Comparison of ENCODE assay signal across 9 mouse cellular contexts in genomic region chr11:75487496-75487895, GRCm38 (mm10). TPM values are rescaled to one million over a fixed set of nuclear protein-coding genes. Genes with fewer than 3 reads are reported as not detected.
DNase-seq lines count a peak whose midpoint lies in the region; ATAC-seq and TF ChIP-seq lines count a peak whose summit lies in the region.
"Had no signal": no experiment of that assay in that cellular context is flagged by ENCODE, and none has a peak within 500 bp of the region (broad histone marks: within the 10 kb centered on the region; RNA-seq: fewer than 3 reads in every experiment).

No protein-coding gene starts in this region.

- no peaks in the 10 kb centered on the region for H3K9me3 ChIP-seq in erythroblast, embryonic 14.5 days (ENCODE audit: control insufficient read depth, low read length)
- no peaks in the 10 kb centered on the region for H3K9me3 ChIP-seq in limb, embryonic 15.5 days

- H3K27ac ChIP-seq in spleen, adult 2 months (ENCODE audit: insufficient read depth, low read length) = no peak overlapping the region
- H3K27ac ChIP-seq in limb, embryonic 15.5 days = no peak overlapping the region

- TF ChIP-seq POLR2A in spleen, adult 2 months (IDR thresholded peaks at IDR 0.05; ENCODE audit: low read depth, low read length) = no peak

- no peak for TF ChIP-seq CTCF in spleen, adult 2 months (IDR thresholded peaks at IDR 0.05; ENCODE audit: extremely low read depth, insufficient read depth, insufficient read length, insufficient replicate concordance)

- no peak for ATAC-seq in erythroblast, adult 5-6 weeks (replicated peaks; ENCODE audit: low FRiP score, poor library complexity, severe bottlenecking)
- no peak for ATAC-seq in limb, embryonic 15.5 days (ENCODE audit: insufficient number of reproducible peaks, low FRiP score, low TSS enrichment, low read depth)

- peaks cover 49% of the 10 kb centered on the region for H3K36me3 ChIP-seq in erythroblast, embryonic 14.5 days (ENCODE audit: control insufficient read depth)
- H3K36me3 ChIP-seq in spleen, adult 2 months (ENCODE audit: control insufficient read depth, insufficient read depth, low read length) = peaks cover 27% of the 10 kb centered on the region
- peaks cover 34% of the 10 kb centered on the region for H3K36me3 ChIP-seq in limb, embryonic 15.5 days

- H3K4me2 ChIP-seq in limb, embryonic 15.5 days = peak overlapping the region; percentile 82

- peak overlapping the region; percentile 95 for H3K9ac ChIP-seq in limb, embryonic 15.5 days

- DNase-seq in spleen, adult 2 months (ENCODE audit: low read depth in 1 of 2, low spot score in 2 of 2) = no peak
- no peak for DNase-seq in spleen, adult 18-20 months
- DNase-seq in right cerebral cortex, postnatal 36 days (ENCODE audit: low spot score in 2 of 2) = no peak
- no peak for DNase-seq in ovary, postnatal 14 days (ENCODE audit: low spot score)
- no peak for DNase-seq in cerebellum, adult 11-12 months
- DNase-seq: right cerebral cortex, postnatal 25 days had no signal

- H3K4me1 ChIP-seq in erythroblast, embryonic 14.5 days (ENCODE audit: control insufficient read depth) = peaks cover 26% of the 10 kb centered on the region
- H3K4me1 ChIP-seq in spleen, adult 2 months (ENCODE audit: control insufficient read depth, insufficient read depth, insufficient read length) = peaks cover 2% of the 10 kb centered on the region; the same call in 1 of the 2 replicates
- peaks cover 8% of the 10 kb centered on the region for H3K4me1 ChIP-seq in limb, embryonic 15.5 days

- peaks cover 21% of the 10 kb centered on the region for H3K27me3 ChIP-seq in erythroblast, embryonic 14.5 days (ENCODE audit: control insufficient read depth)
- H3K27me3 ChIP-seq in spleen, adult 2 months (ENCODE audit: control insufficient read depth, insufficient read depth, low read length) = no peaks in the 10 kb centered on the region
- H3K27me3 ChIP-seq in limb, embryonic 15.5 days = peaks cover 3% of the 10 kb centered on the region; the same call in 1 of the 2 replicates

- H3K4me3 ChIP-seq in erythroblast, embryonic 14.5 days (replicated peaks) = peak overlapping the region; percentile 100
- H3K4me3 ChIP-seq in spleen, adult 2 months (ENCODE audit: extremely low read depth, insufficient read depth, insufficient read length) = peak overlapping the region; percentile 97; the same call in 1 of the 2 replicates
- H3K4me3 ChIP-seq in limb, embryonic 15.5 days = peak overlapping the region; percentile 90

- 27% methylated on average over 6 of the region's 6 CpGs for WGBS in spleen, adult 2 months
- WGBS in limb, embryonic 15.5 days = 34% methylated on average over 6 of the region's 6 CpGs

RNA-seq across cellular contexts. Expression of gene Prpf8, which starts 0.9 kb away (rescaled TPM):
- polyA plus RNA-seq in erythroblast, embryonic 14.5 days (2012) = 2.2 and 4.5 TPM in 2 replicates
- total RNA-seq in erythroblast, adult 5-6 weeks (2015; ENCODE audit: low replicate concordance) = 42.3 and 43.5 TPM in 2 replicates
- total RNA-seq in erythroblast, adult 5-6 weeks (2017; ENCODE audit: low replicate concordance) = 26.5 and 27.0 TPM in 2 replicates
- polyA plus RNA-seq in spleen, adult 2 months (2012; rRNA removed) = 64.2 and 72.8 TPM in 2 replicates
- 44.4 and 49.5 TPM in 2 replicates for polyA plus RNA-seq in limb, embryonic 15.5 days (2015; fragmentation: Nextera tagmentation; extraction: Ambion mirVana)

RNA-seq across cellular contexts. Expression of gene Rilp, which starts 22.4 kb away (rescaled TPM):
- 0.10 TPM in 1 of 2 replicates, not detected in the other for polyA plus RNA-seq in erythroblast, embryonic 14.5 days (2012)
- total RNA-seq in erythroblast, adult 5-6 weeks (2015; ENCODE audit: low replicate concordance) = not detected in 2 replicates
- total RNA-seq in erythroblast, adult 5-6 weeks (2017; ENCODE audit: low replicate concordance) = not detected in 2 replicates
- 1.1 and 1.6 TPM in 2 replicates for polyA plus RNA-seq in spleen, adult 2 months (2012; rRNA removed)
- polyA plus RNA-seq in limb, embryonic 15.5 days (2015; fragmentation: Nextera tagmentation; extraction: Ambion mirVana) = 0.45 and 0.73 TPM in 2 replicates

RNA-seq across cellular contexts. Expression of gene Scarf1, which starts 25.8 kb away (rescaled TPM):
- polyA plus RNA-seq in erythroblast, embryonic 14.5 days (2012) = 0.04 and 0.06 TPM in 2 replicates
- 0.42 TPM in 1 of 2 replicates, not detected in the other for total RNA-seq in erythroblast, adult 5-6 weeks (2015; ENCODE audit: low replicate concordance)
- total RNA-seq in erythroblast, adult 5-6 weeks (2017; ENCODE audit: low replicate concordance) = 0.42 and 1.4 TPM in 2 replicates
- polyA plus RNA-seq in spleen, adult 2 months (2012; rRNA removed) = 11.5 and 13.5 TPM in 2 replicates
- 7.1 and 8.2 TPM in 2 replicates for polyA plus RNA-seq in limb, embryonic 15.5 days (2015; fragmentation: Nextera tagmentation; extraction: Ambion mirVana)

RNA-seq across cellular contexts. Expression of gene Tlcd2, which starts 26.0 kb away (rescaled TPM):
- polyA plus RNA-seq in erythroblast, embryonic 14.5 days (2012) = 0.15 and 0.41 TPM in 2 replicates
- 1.5 and 3.7 TPM in 2 replicates for total RNA-seq in erythroblast, adult 5-6 weeks (2015; ENCODE audit: low replicate concordance)
- total RNA-seq in erythroblast, adult 5-6 weeks (2017; ENCODE audit: low replicate concordance) = 1.3 and 5.5 TPM in 2 replicates
- 6.9 and 8.4 TPM in 2 replicates for polyA plus RNA-seq in spleen, adult 2 months (2012; rRNA removed)
- polyA plus RNA-seq in limb, embryonic 15.5 days (2015; fragmentation: Nextera tagmentation; extraction: Ambion mirVana) = 28.2 and 30.8 TPM in 2 replicates

RNA-seq across cellular contexts. Expression of gene Wdr81, which starts 33.0 kb away (rescaled TPM):
- polyA plus RNA-seq in erythroblast, embryonic 14.5 days (2012) = 11.2 and 11.7 TPM in 2 replicates
- 22.6 and 24.8 TPM in 2 replicates for total RNA-seq in erythroblast, adult 5-6 weeks (2015; ENCODE audit: low replicate concordance)
- 27.3 and 28.2 TPM in 2 replicates for total RNA-seq in erythroblast, adult 5-6 weeks (2017; ENCODE audit: low replicate concordance)
- 34.4 and 46.3 TPM in 2 replicates for polyA plus RNA-seq in spleen, adult 2 months (2012; rRNA removed)
- polyA plus RNA-seq in limb, embryonic 15.5 days (2015; fragmentation: Nextera tagmentation; extraction: Ambion mirVana) = 5.8 and 6.5 TPM in 2 replicates
